In the genomic region with DNA sequence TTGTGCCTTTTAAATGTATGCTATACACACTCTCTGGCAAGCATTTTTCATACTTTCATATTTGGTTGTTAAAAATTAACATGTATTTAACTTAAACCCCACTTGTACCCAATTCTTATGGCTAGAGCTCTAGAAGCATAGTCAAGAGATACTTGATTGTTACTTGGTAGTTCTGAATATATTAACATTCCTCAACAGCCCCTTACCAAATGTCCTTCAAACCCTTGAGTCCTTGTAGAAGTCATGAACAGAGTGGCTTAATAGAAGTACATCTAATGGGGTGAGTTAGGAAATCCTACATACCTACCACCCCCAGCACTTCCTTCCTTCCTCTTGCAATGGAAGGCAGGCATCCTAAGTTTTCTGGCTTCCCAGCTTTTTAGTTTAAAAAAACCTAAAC, we compare ENCODE assay signal across 17 mouse cellular contexts.
"Had no signal": no experiment of that assay in that cellular context is flagged by ENCODE, and none has a peak within 500 bp of the region (broad histone marks: within the 10 kb centered on the region; RNA-seq: fewer than 3 reads in every experiment).

No protein-coding gene starts in this region.

- H3K9ac ChIP-seq: limb, embryonic 15.5 days; liver, embryonic 12.5 days; liver, embryonic 14.5 days; midbrain, embryonic 13.5 days; midbrain, embryonic 15.5 days; neural tube, embryonic 12.5 days had no signal

- H3K27ac ChIP-seq: limb, embryonic 15.5 days; liver, embryonic 12.5 days; liver, embryonic 14.5 days; macrophage; midbrain, embryonic 13.5 days; midbrain, embryonic 15.5 days; neural tube, embryonic 12.5 days had no signal

- H3K4me2 ChIP-seq: limb, embryonic 15.5 days; liver, embryonic 12.5 days; midbrain, embryonic 11.5 days; midbrain, embryonic 13.5 days; midbrain, embryonic 15.5 days; neural tube, embryonic 12.5 days had no signal

- H3K27me3 ChIP-seq: limb, embryonic 15.5 days; liver, embryonic 12.5 days; megakaryocyte, embryonic 14.5 days; midbrain, embryonic 13.5 days; midbrain, embryonic 15.5 days; neural tube, embryonic 12.5 days had no signal

- H3K9me3 ChIP-seq: limb, embryonic 15.5 days; liver, embryonic 12.5 days; megakaryocyte, embryonic 14.5 days; midbrain, embryonic 13.5 days; midbrain, embryonic 15.5 days; neural tube, embryonic 12.5 days had no signal

- H3K4me1 ChIP-seq: limb, embryonic 15.5 days; liver, embryonic 12.5 days; megakaryocyte, embryonic 14.5 days; midbrain, embryonic 15.5 days; neural tube, embryonic 12.5 days had no signal

- DNase-seq: retina, postnatal 1 day; right cerebral cortex, adult 18-20 months; right cerebral cortex, postnatal 25 days; right cerebral cortex, postnatal 4 days; spleen, adult 18-20 months; thymus, adult 18-20 months; thymus, postnatal 14 days; thymus, postnatal 36 days had no signal

- H3K4me3 ChIP-seq: limb, embryonic 15.5 days; liver, embryonic 12.5 days; megakaryocyte, embryonic 14.5 days; midbrain, embryonic 13.5 days; midbrain, embryonic 15.5 days; neural tube, embryonic 12.5 days had no signal

- H3K36me3 ChIP-seq: limb, embryonic 15.5 days; liver, embryonic 12.5 days; midbrain, embryonic 13.5 days; midbrain, embryonic 15.5 days; neural tube, embryonic 12.5 days had no signal

- ATAC-seq: liver, embryonic 12.5 days; midbrain, embryonic 13.5 days; midbrain, embryonic 15.5 days had no signal
